Mouse (Mus musculus): ENCODE measurements around the gene Icosl. TPM values are rescaled to one million over a fixed set of nuclear protein-coding genes. Genes with fewer than 3 reads are reported as not detected.

Icosl gene
- polyA plus RNA-seq, 1 experiment from 2014 or later, result 0.56 TPM

DNA sequence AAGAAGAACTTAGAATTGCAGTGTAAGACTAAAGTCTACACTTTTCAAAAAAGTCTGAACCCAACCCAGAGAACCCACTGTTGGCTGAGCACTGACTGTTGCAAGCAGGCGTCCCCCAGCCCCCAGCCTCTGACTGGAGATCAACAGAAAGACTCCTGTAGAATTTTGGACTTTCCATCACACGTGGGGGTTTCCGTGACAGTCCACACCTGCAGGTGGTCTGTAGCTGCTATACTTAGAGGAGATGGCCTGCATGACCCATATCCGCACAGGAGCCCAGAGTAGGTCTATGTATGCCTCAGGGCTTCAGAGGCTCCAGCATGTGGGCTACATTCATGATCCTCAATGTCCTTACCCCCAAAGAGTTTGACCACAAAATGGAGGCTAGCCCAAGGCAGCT, 22.7 kb upstream of the Icosl start:
- Histone ChIP-seq H3K27me3 (peaks cover 15% of the 10 kb centered on the region), H3K27ac (no peak overlapping the region), H3K4me3 (no peak overlapping the region), H3K36me3 (no peaks in the 10 kb centered on the region), H3K9ac (no peak overlapping the region), H3K9me3 (no peaks in the 10 kb centered on the region), H3K4me1 (replicated peaks) (peaks cover 9% of the 10 kb centered on the region; the same call in 1 of the 2 replicates), H3K4me2 (no peak overlapping the region)
- 81% methylated on average over 4 of the region's 4 CpGs for WGBS
- ATAC-seq (ENCODE audit: low FRiP score), result no peak

DNA sequence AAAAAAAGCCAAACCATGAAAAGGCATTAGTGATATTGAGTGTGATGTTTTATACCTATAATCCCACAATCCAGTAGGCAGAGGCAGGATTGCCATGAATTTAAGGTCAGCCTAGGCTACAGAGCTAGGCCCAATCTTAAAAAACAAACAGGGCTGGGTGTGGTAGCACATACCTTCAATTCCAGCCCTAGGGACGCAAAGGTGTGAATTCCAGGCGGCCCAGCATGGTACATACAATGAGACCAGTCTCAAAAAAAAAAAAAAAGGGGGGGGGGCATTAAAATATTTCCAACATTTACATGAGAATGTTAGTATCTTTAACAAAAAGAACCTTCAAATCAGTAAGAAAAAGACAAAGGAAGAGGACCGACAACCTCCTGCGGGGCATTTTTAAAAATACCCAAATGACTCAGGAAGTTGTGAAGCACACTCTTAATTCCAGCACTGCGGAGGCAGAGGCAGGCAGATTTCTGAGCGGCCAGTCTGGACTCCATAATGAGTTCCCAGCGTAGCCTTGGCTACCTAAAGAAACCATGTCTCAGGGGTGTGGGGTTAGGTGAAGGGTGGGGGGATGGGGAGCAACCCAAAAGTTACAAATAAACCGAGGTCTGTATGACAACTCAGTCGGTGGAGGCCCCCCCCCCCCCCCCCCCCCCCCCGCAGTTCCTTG, 20.9 kb upstream of the Icosl start:
- no peak overlapping the region for H3K4me3 ChIP-seq
- H3K27ac ChIP-seq, result no peak overlapping the region
- WGBS, result 86% methylated on average over 10 of the region's 10 CpGs
- peaks cover 7% of the 10 kb centered on the region; the same call in 1 of the 2 replicates for H3K4me1 ChIP-seq (replicated peaks)
- no peak overlapping the region for H3K4me2 ChIP-seq
- no peaks in the 10 kb centered on the region for H3K36me3 ChIP-seq
- 0 out of 2 replicates have a peak, but pooled peaks cover 2% of the 10 kb centered on the region for H3K27me3 ChIP-seq
- no peaks in the 10 kb centered on the region for H3K9me3 ChIP-seq
- H3K9ac ChIP-seq, result no peak overlapping the region
- no peak for ATAC-seq (ENCODE audit: low FRiP score)

DNA sequence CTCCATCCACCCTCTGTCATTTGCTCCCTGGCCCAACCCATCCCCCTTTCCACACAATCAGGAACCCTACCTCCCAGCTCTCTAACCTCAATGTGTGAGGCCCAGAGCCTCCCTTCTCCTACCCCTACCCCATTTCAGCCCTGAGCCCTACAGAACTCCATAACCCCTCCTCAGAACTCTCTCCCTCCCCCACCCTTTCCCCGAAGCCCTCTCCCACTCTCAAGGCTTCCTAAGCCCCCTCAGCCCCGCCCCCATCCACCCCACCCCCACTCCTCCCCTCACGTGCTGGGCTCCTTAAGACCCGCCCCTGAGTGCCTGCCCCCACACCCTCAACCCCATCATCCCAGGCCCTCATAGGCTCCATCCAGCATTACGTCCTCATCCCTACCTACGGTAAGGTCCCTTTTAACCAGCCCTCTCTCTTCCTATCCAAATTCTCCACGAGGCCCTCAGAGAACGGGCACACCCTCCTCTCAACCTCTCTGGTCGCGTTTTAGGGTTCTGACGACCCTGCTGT, 19.5 kb upstream of the Icosl start:
- H3K4me1 ChIP-seq (replicated peaks), result no peaks in the 10 kb centered on the region
- H3K27ac ChIP-seq, result no peak overlapping the region
- no peak overlapping the region for H3K4me2 ChIP-seq
- no peak overlapping the region for H3K9ac ChIP-seq
- no peak for ATAC-seq (ENCODE audit: low FRiP score)
- 64% methylated on average over 11 of the region's 11 CpGs for WGBS
- H3K27me3 ChIP-seq, result 0 out of 2 replicates have a peak, but pooled peaks cover 2% of the 10 kb centered on the region
- H3K36me3 ChIP-seq, result no peaks in the 10 kb centered on the region
- H3K9me3 ChIP-seq, result no peaks in the 10 kb centered on the region
- H3K4me3 ChIP-seq, result no peak overlapping the region

DNA sequence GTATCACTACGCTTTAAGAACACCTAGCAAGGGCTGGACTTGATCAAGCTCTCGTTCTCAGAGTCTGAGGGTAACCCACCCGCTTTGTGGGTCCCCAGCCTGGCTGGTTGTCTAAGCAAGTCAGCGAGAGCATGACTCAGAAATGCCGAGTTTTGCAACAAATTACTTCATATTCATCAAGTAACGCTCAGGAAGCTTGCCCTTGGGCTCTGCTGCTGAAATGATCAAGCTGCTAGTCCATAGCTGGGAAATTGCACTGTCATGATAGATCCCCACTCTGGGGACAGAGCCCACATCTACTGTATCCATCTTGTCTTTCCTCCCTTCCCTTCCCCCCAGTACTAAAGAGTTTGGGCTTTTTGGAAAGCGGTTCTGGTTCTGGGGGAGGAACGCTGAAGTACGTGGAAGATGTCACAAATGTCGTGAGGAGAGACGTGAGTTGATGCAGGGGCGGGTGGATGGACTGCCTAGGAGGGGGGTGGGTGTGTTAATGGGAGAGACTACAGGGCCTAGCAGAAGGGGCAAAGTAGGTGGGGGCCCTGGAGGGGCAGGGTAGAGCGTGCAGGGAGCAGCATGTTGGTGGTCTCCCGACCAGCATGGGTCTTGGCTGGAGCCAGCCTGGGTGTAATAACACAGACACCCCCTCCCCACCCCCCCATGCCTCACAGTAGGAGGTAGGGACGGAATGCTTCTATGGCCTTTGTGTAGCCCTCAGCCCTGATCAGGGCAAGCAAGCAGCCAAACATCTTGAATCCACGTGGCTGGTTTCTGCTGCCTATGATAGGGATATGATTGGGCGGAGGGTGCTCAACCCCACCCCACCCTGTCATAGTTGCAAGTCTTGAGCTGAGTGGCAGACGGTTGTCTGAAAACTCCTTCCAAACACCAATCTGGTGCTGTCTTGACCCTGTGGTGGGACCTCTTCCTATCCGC, 14.2 kb upstream of the Icosl start:
- 73% methylated on average over 19 of the region's 19 CpGs for WGBS
- Histone ChIP-seq H3K4me2 (no peak overlapping the region), H3K27ac (no peak overlapping the region), H3K27me3 (no peaks in the 10 kb centered on the region), H3K9me3 (no peaks in the 10 kb centered on the region), H3K9ac (no peak overlapping the region), H3K4me1 (replicated peaks) (no peaks in the 10 kb centered on the region), H3K36me3 (no peaks in the 10 kb centered on the region), H3K4me3 (no peak overlapping the region)
- no peak for ATAC-seq (ENCODE audit: low FRiP score)

DNA sequence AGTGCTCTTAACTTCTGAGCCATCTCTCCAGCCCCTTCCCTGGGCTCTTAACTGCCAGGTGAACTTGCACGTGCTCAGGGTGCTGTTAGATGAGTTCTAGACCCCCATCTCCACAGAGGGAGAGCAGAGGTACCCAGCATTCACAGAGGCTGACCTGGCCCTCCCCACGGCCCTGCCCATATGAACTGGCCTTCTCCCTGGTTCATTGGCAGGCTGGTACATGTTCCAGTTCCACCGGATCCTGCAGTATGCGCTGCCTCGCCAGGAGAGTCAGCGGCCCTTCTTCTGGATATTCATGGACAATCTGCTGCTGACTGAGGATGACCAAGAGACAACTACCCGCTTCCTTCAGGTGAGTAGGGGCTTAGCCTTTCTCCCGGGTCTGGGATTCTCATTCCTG, 12.0 kb upstream of the Icosl start:
- no peak overlapping the region for H3K27ac ChIP-seq
- 85% methylated on average over 8 of the region's 8 CpGs for WGBS
- no peaks in the 10 kb centered on the region for H3K36me3 ChIP-seq
- H3K4me2 ChIP-seq, result no peak overlapping the region
- no peaks in the 10 kb centered on the region for H3K9me3 ChIP-seq
- H3K9ac ChIP-seq, result no peak overlapping the region
- H3K4me1 ChIP-seq (replicated peaks), result no peaks in the 10 kb centered on the region
- no peak for ATAC-seq (ENCODE audit: low FRiP score)
- no peaks in the 10 kb centered on the region for H3K27me3 ChIP-seq
- no peak overlapping the region for H3K4me3 ChIP-seq

DNA sequence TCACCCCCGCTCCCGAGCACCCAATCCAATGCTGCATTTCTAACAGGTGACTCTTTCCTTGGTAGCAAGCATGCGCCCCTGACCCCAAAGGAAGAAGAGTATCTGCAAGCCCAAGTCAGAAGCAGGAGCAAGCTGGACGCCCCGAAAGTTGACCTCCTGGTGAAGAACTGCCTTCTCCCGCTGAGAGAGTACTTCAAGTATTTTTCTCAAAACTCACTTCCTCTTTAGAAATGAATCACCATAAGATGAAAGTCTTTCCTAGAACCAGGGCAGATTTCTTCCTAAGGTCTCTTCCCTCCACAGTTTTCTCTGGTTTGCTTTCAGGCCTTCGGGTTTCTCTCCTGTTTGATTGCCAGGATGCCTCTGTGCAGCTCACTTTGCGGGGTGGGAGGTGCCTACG, 6.0 kb upstream of the Icosl start:
- Histone ChIP-seq H3K4me1 (replicated peaks) (no peaks in the 10 kb centered on the region), H3K27ac (no peak overlapping the region), H3K9me3 (no peaks in the 10 kb centered on the region), H3K4me3 (no peak overlapping the region), H3K36me3 (no peaks in the 10 kb centered on the region), H3K4me2 (no peak overlapping the region), H3K9ac (no peak overlapping the region), H3K27me3 (peaks cover 9% of the 10 kb centered on the region)
- 92% methylated on average over 9 of the region's 9 CpGs for WGBS
- no peak for ATAC-seq (ENCODE audit: low FRiP score)

DNA sequence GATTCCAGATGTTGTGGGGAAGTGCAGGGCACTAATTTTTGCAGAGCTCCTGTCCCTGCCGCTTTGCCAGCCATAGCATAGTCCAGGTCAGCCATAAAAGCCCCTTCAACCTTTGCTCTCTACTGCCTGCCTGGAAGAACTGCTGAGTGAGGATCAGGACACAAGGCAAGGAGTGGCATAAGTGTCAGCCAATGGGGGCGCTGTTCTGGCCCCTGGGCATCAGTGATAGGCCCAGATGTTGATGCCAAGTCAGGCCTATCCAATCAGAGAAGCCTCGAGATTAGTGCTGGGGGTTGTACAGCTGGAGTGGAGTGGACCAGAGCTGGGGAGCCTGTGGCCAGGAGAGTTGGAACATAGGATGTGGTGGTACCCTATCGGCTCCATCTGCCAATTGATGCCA, 1.9 kb upstream of the Icosl start:
- WGBS, result 44% methylated on average over 4 of the region's 4 CpGs
- Histone ChIP-seq H3K9me3 (no peaks in the 10 kb centered on the region), H3K4me1 (replicated peaks) (peaks cover 15% of the 10 kb centered on the region), H3K36me3 (no peaks in the 10 kb centered on the region), H3K4me3 (no peak overlapping the region), H3K9ac (no peak overlapping the region), H3K4me2 (no peak overlapping the region), H3K27ac (no peak overlapping the region), H3K27me3 (peaks cover 36% of the 10 kb centered on the region)
- ATAC-seq (ENCODE audit: low FRiP score), result no peak

DNA sequence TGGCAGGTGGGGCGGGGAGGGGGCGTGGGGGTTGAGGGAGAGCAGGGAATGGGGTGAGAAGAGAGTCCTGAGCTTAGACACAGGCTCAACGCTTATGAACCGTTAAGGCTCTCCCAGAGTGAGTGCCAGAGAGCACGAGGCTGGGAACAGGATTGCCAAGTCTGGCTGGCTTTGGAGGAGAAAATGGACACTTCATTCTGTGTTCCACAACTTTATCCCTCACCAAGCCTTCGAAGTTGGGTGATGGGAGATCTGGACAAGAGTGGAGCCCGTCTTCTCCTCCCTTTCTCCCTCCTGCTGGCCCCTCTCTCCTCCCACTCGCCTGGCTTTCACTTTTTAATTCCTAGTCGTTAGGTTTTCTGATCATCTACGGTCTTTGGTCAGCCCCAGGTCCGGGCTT, 561 bp upstream of the Icosl start:
- H3K27me3 ChIP-seq, result peaks cover 36% of the 10 kb centered on the region
- H3K4me2 ChIP-seq, result peak overlapping the region; percentile 99
- peak overlapping the region; percentile 60; the same call in 1 of the 2 replicates for H3K4me3 ChIP-seq
- no peak overlapping the region for H3K9ac ChIP-seq
- H3K36me3 ChIP-seq, result no peaks in the 10 kb centered on the region
- WGBS, result 30% methylated on average over 11 of the region's 11 CpGs
- H3K9me3 ChIP-seq, result no peaks in the 10 kb centered on the region
- H3K27ac ChIP-seq, result no peak overlapping the region
- H3K4me1 ChIP-seq (replicated peaks), result peaks cover 15% of the 10 kb centered on the region
- no peak for ATAC-seq (ENCODE audit: low FRiP score)

DNA sequence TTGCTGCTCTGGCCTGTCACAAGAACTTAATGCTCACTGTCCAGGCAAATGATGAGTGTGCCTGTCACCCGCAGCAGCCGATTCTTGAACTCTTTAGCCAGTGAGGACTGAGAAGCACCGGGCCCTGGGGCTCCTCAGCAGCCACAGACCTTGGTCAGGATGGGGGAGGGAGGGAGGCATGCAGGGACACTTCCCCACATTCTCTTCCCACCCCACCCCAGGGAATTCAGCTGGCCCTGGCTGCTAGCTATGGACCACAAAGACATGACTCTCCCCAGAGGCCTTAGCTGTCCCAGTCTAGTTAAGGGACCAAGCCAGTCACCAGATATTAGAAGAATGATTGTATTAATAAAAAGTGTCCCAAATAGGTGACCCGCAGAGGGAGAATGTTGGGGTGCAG, 5.0 kb downstream of the Icosl start:
- Histone ChIP-seq H3K4me2 (no peak overlapping the region), H3K36me3 (no peaks in the 10 kb centered on the region), H3K9me3 (no peaks in the 10 kb centered on the region), H3K9ac (no peak overlapping the region), H3K4me3 (no peak overlapping the region), H3K4me1 (replicated peaks) (peaks cover 9% of the 10 kb centered on the region), H3K27ac (no peak overlapping the region), H3K27me3 (peaks cover 18% of the 10 kb centered on the region)
- no peak for ATAC-seq (ENCODE audit: low FRiP score)
- 90% methylated on average over 4 of the region's 4 CpGs for WGBS

DNA sequence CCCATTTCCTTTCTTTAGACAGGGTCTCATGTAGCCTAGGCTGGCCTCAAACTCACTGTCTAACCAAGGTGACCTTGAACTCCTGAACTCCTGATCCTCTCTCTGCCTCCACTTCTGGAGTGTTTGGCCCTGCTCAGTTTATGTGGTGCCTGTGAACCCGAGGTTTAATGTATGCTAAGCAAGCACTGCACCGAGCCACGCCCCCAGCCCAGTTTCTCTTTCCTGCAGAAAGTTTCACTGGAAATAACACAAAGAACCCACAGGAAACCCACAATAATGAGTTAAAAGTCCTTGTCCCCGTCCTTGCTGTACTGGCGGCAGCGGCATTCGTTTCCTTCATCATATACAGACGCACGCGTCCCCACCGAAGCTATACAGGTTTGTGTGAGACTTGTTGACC, 5.9 kb downstream of the Icosl start:
- no peak overlapping the region for H3K4me3 ChIP-seq
- peaks cover 10% of the 10 kb centered on the region for H3K27me3 ChIP-seq
- H3K36me3 ChIP-seq, result no peaks in the 10 kb centered on the region
- 89% methylated on average over 11 of the region's 11 CpGs for WGBS
- H3K9me3 ChIP-seq, result no peaks in the 10 kb centered on the region
- no peak overlapping the region for H3K27ac ChIP-seq
- ATAC-seq (ENCODE audit: low FRiP score), result no peak
- 0 out of 2 replicates have a peak, but pooled peaks cover under 1% of the 10 kb centered on the region for H3K4me1 ChIP-seq (replicated peaks)
- no peak overlapping the region for H3K9ac ChIP-seq
- no peak overlapping the region for H3K4me2 ChIP-seq

DNA sequence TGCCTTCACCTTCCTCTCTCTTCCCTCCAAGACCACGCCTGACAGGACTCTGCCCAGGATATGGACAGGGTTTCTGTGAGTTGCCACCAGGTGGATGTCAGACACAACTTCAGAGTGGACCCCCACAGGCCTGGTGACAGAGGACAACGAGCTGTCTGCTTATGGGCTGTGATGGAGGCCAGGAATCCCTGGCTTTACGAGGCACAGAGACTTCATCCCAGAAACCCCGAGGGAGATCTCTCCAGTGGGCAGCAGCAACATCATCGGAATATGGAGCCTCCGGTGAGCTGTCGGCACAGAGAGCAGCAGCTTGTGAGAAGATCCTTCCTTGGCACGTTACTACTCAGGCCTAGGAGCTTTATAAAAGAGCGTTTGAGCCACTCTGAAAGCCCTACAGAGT, 8.8 kb downstream of the Icosl start:
- no peaks in the 10 kb centered on the region for H3K36me3 ChIP-seq
- no peaks in the 10 kb centered on the region for H3K27me3 ChIP-seq
- WGBS, result 84% methylated on average over 9 of the region's 9 CpGs
- no peak overlapping the region for H3K4me2 ChIP-seq
- no peak for ATAC-seq (ENCODE audit: low FRiP score)
- no peaks in the 10 kb centered on the region for H3K9me3 ChIP-seq
- H3K4me3 ChIP-seq, result no peak overlapping the region
- no peak overlapping the region for H3K27ac ChIP-seq
- H3K9ac ChIP-seq, result no peak overlapping the region
- no peaks in the 10 kb centered on the region for H3K4me1 ChIP-seq (replicated peaks)

DNA sequence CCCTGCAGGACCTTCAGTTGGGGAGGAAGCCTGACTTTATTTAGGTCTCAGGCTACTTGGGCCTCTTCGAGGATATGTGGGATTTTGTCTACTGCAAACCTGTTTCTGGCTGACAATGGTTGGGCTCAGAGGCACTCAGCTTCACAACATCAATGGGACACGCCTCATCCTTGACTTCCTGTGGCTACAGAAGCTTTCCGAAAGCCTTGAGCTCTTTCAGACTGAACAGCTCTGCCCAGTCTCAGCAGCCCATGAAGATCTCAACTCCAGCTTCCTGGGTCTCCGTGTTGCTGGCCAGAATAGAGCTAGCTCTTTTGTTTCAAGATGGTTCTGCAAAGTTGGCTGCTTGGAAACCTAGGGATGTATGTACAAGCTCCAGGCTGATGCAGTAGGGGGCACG, 9.2 kb downstream of the Icosl start:
- Histone ChIP-seq H3K9ac (no peak overlapping the region), H3K9me3 (no peaks in the 10 kb centered on the region), H3K27ac (no peak overlapping the region), H3K4me2 (no peak overlapping the region), H3K36me3 (no peaks in the 10 kb centered on the region), H3K27me3 (no peaks in the 10 kb centered on the region), H3K4me3 (no peak overlapping the region), H3K4me1 (replicated peaks) (no peaks in the 10 kb centered on the region)
- no peak for ATAC-seq (ENCODE audit: low FRiP score)
- 86% methylated on average over 5 of the region's 5 CpGs for WGBS

Data from hindbrain, embryonic 13.5 days (tissue).